Mouse (Mus musculus) WW6 (cell line): ENCODE data around the gene Rimbp3.
"Not testable (repeated sequence)": the region's sequence is repeated elsewhere in the genome, so short reads cannot be mapped to it uniquely, and the experiment has no call there.

Experiments
- DNase-seq: peaks from one replicate; pipeline ENCODE4 v3.0.0-alpha.2; 2013; ENCODE audit warnings: low read depth, low spot score

The Rimbp3 gene

GRCm38 (mm10) chr16:17208389-17209361 is at the start of gene Rimbp3:
Gene Rimbp3 (plus strand): TSS chr16:17208603.
- DNase-seq = peak; percentile 87

- not testable (repeated sequence) for DNase-seq
These were observed 42.9 kb upstream of the Rimbp3 start for GRCm38 (mm10) chr16:17165478-17165877.

- no peak for DNase-seq
These were observed 41.2 kb upstream of the Rimbp3 start for GRCm38 (mm10) chr16:17167179-17167578.

GRCm38 (mm10) chr16:17168049-17168448 is 40.4 kb upstream of the Rimbp3 start:
- no peak for DNase-seq

- DNase-seq = no peak
These were observed 32.6 kb upstream of the Rimbp3 start for GRCm38 (mm10) chr16:17175765-17176164.

GRCm38 (mm10) chr16:17177623-17178170 is 30.7 kb upstream of the Rimbp3 start:
- DNase-seq = no peak

- no peak for DNase-seq
These were observed 28.7 kb upstream of the Rimbp3 start for GRCm38 (mm10) chr16:17179706-17180105.

- no peak for DNase-seq
These were observed 27.0 kb upstream of the Rimbp3 start for GRCm38 (mm10) chr16:17181382-17181781.

- no peak for DNase-seq
These were observed 26.3 kb upstream of the Rimbp3 start for GRCm38 (mm10) chr16:17182136-17182535.

- no peak for DNase-seq
These were observed 25.4 kb upstream of the Rimbp3 start for GRCm38 (mm10) chr16:17183003-17183402.

- no peak for DNase-seq
These were observed 22.9 kb upstream of the Rimbp3 start for GRCm38 (mm10) chr16:17185475-17185874.

GRCm38 (mm10) chr16:17193823-17194222 is 14.6 kb upstream of the Rimbp3 start:
- DNase-seq = no peak

GRCm38 (mm10) chr16:17200121-17200952 is 8.1 kb upstream of the Rimbp3 start:
- no peak for DNase-seq

- peak; percentile 61 for DNase-seq
These were observed 7.3 kb upstream of the Rimbp3 start for GRCm38 (mm10) chr16:17200953-17201707.

- DNase-seq = no peak
These were observed 6.4 kb upstream of the Rimbp3 start for GRCm38 (mm10) chr16:17201977-17202376.

- no peak for DNase-seq
These were observed 5.9 kb upstream of the Rimbp3 start, which contains the start of gene Ube2l3 for GRCm38 (mm10) chr16:17202549-17202948. Gene Ube2l3 (minus strand): TSS chr16:17202649.

GRCm38 (mm10) chr16:17204990-17205389 is 3.4 kb upstream of the Rimbp3 start:
- no peak for DNase-seq

- no peak for DNase-seq
These were observed 1.1 kb downstream of the Rimbp3 start for GRCm38 (mm10) chr16:17209404-17209960.

- no peak for DNase-seq
These were observed 1.8 kb downstream of the Rimbp3 start for GRCm38 (mm10) chr16:17209981-17210838.
